Mouse (Mus musculus) gastrocnemius, adult 18-20 months (tissue): ENCODE data around the gene Rrad. TPM values are rescaled to one million over a fixed set of nuclear protein-coding genes. Genes with fewer than 3 reads are reported as not detected.
A peak's percentile ranks its signal among the peaks of the same experiment; 100 is the strongest.
"Not testable (repeated sequence)": the region's sequence is repeated elsewhere in the genome, so short reads cannot be mapped to it uniquely, and the experiment has no call there.

Experiments
- DNase-seq: peaks from one replicate; pipeline ENCODE4 v3.0.0; 2021; ENCODE audit warnings: low spot score
- long read RNA-seq, 2 experiments: library from polyadenylated mRNA; stranded (forward); transcript quantifications; one replicate each; pipeline ENCODE4 v2.0.0; 2021
- total RNA-seq, 2 experiments: library from RNA; stranded (reverse); gene quantifications; 2 replicates each; pipeline ENCODE4 v1.2.3; 2021

Rrad gene
- total RNA-seq, result 10 to 100 TPM in 1 of 2 experiments, 1 to 10 TPM in 1; 1.7 to 21.4 TPM
- long read RNA-seq, experiment 1, result 0 reads
- long read RNA-seq, experiment 2, transcript Rrad-201 (5 exons, 1,577 nt), result major isoform, 8 of 11 reads
- long read RNA-seq, experiment 2, partial matches to known transcripts, result 3 of 11 reads
- long read RNA-seq, experiment 2, other reads (novel, unspliced or antisense), result 0 of 11 reads

- no peak for DNase-seq
Measured at GRCm38 (mm10) chr8:104630981-104631663, at the start of gene Rrad. TSS of gene Rrad (minus strand) at chr8:104631327.

- no peak for DNase-seq
Measured at GRCm38 (mm10) chr8:104655614-104656013, 24.5 kb upstream of the Rrad start.

GRCm38 (mm10) chr8:104654984-104655383 lies 23.9 kb upstream of the Rrad start:
- peak; percentile 83 for DNase-seq

GRCm38 (mm10) chr8:104644187-104644586 lies 13.1 kb upstream of the Rrad start:
- DNase-seq, result not testable (repeated sequence)

GRCm38 (mm10) chr8:104642324-104642654 lies 11.2 kb upstream of the Rrad start:
- DNase-seq, result peak; percentile 0

GRCm38 (mm10) chr8:104641426-104642323 lies 10.5 kb upstream of the Rrad start, which contains the start of gene Ciao2b:
TSS of gene Ciao2b (minus strand) at chr8:104641965.
- peak; percentile 89 for DNase-seq

GRCm38 (mm10) chr8:104640831-104641370 lies 9.8 kb upstream of the Rrad start:
- DNase-seq, result no peak

- no peak for DNase-seq
Measured at GRCm38 (mm10) chr8:104640241-104640640, 9.1 kb upstream of the Rrad start.

GRCm38 (mm10) chr8:104638010-104638409 lies 6.9 kb upstream of the Rrad start:
- DNase-seq, result no peak

GRCm38 (mm10) chr8:104635004-104635710 lies 4.0 kb upstream of the Rrad start:
- DNase-seq, result peak; percentile 54

- peak; percentile 36 for DNase-seq
Measured at GRCm38 (mm10) chr8:104633156-104633744, 2.1 kb upstream of the Rrad start.

- no peak for DNase-seq
Measured at GRCm38 (mm10) chr8:104632486-104632885, 1.4 kb upstream of the Rrad start.

GRCm38 (mm10) chr8:104631975-104632374 lies 848 bp upstream of the Rrad start:
- no peak for DNase-seq

GRCm38 (mm10) chr8:104630574-104630973 lies 553 bp downstream of the Rrad start:
- no peak for DNase-seq

- no peak for DNase-seq
Measured at GRCm38 (mm10) chr8:104630111-104630479, 1.0 kb downstream of the Rrad start.

- DNase-seq, result peak; percentile 50
Measured at GRCm38 (mm10) chr8:104629306-104630110, 1.6 kb downstream of the Rrad start.

GRCm38 (mm10) chr8:104628402-104628801 lies 2.7 kb downstream of the Rrad start:
- no peak for DNase-seq

GRCm38 (mm10) chr8:104627065-104627740 lies 3.9 kb downstream of the Rrad start:
- DNase-seq, result no peak

GRCm38 (mm10) chr8:104624161-104624560 lies 7.0 kb downstream of the Rrad start, which contains the start of gene Cdh16:
TSS of gene Cdh16 (minus strand) at chr8:104624396.
- DNase-seq, result no peak
